Mouse (Mus musculus) lung, adult 2 months (tissue): Measurements from ENCODE around the gene E2f3.

Experiments used
- CTCF ChIP-seq: fragments of 200-500 bp; IDR thresholded peaks from 2 replicates; pipeline ENCODE4 v1.5.1; 2011; ENCODE audit warnings: mild to moderate bottlenecking, low read length, control low read depth; ENCODE audit not compliant: insufficient read depth
- POLR2A ChIP-seq: fragments of 200-500 bp; IDR thresholded peaks from 2 replicates; pipeline ENCODE4 v1.6.1; 2011; ENCODE audit warnings: low read depth, mild to moderate bottlenecking, control low read depth, low read length, borderline replicate concordance; ENCODE audit errors: extremely low read depth

- no peak for TF ChIP-seq CTCF
- no peak for TF ChIP-seq POLR2A
Measured at GRCm38 (mm10) chr13:29955296-29955695, 30.6 kb downstream of the E2f3 start.
